Mouse (Mus musculus) limb, embryonic 12.5 days (tissue): Measurements from ENCODE around the gene Lrrc8d. TPM values are rescaled to one million over a fixed set of nuclear protein-coding genes. Genes with fewer than 3 reads are reported as not detected.
A peak's percentile ranks its signal among the peaks of the same experiment; 100 is the strongest.
"Not testable (repeated sequence)": the region's sequence is repeated elsewhere in the genome, so short reads cannot be mapped to it uniquely, and the experiment has no call there.

Experiments
- ATAC-seq: fragments of 200-750 bp; cut with Nextera tagmentation; 2 replicates; pipeline ENCODE4 v1.8.0; 2017; ENCODE audit warnings: low read depth, moderate TSS enrichment; ENCODE audit not compliant: insufficient number of reproducible peaks, insufficient read depth, low FRiP score, low TSS enrichment
- H3K27ac ChIP-seq: fragments of 300-500 bp; sonication (generic); 2 replicates; pipeline ENCODE4 v1.5.1; 2016; ENCODE audit warnings: mild to moderate bottlenecking, moderate library complexity
- H3K27me3 ChIP-seq: fragments of 300-500 bp; sonication (generic); 2 replicates; pipeline ENCODE4 v1.6.1; 2016; ENCODE audit warnings: mild to moderate bottlenecking, moderate library complexity
- H3K36me3 ChIP-seq: fragments of 300-500 bp; sonication (generic); 2 replicates; pipeline ENCODE4 v1.6.1; 2016; ENCODE audit warnings: mild to moderate bottlenecking, moderate library complexity
- H3K4me1 ChIP-seq: fragments of 300-500 bp; sonication (generic); replicated peaks from 2 replicates; pipeline ENCODE4 v1.6.1; 2016
- H3K4me2 ChIP-seq: fragments of 300-500 bp; sonication (generic); 2 replicates; pipeline ENCODE4 v1.6.1; 2016; ENCODE audit warnings: mild to moderate bottlenecking, moderate library complexity
- H3K4me3 ChIP-seq: fragments of 300-500 bp; sonication (generic); replicated peaks from 2 replicates; pipeline ENCODE4 v1.5.1; 2016; ENCODE audit warnings: mild to moderate bottlenecking
- H3K9ac ChIP-seq: fragments of 300-500 bp; sonication (generic); replicated peaks from 2 replicates; pipeline ENCODE4 v1.6.1; 2016; ENCODE audit warnings: mild to moderate bottlenecking, moderate library complexity
- H3K9me3 ChIP-seq: fragments of 300-500 bp; sonication (generic); 2 replicates; pipeline ENCODE4 v1.6.1; 2016; ENCODE audit warnings: mild to moderate bottlenecking, moderate library complexity
- WGBS: fragments of 180-500 bp; shearing (Covaris S2); methylation state at CpG from one replicate; pipeline ENCODE4 v1.1.7; 2016; 5-methylcytosine and 5-hydroxymethylcytosine counted together
- polyA plus RNA-seq: library from polyadenylated mRNA; unstranded; fragments of >200 nt; fragmentation: Nextera tagmentation; extraction: Ambion mirVana; gene quantifications from 2 replicates; pipeline ENCODE4 v1.2.1, GENCODE M21; 2016

Lrrc8d gene
- polyA plus RNA-seq, 1 experiment from 2014 or later = 22.9 TPM

GRCm38 (mm10) chr5:105859716-105860460 is 160.1 kb downstream of the Lrrc8d start:
- no peak overlapping the region for H3K4me2 ChIP-seq
- ATAC-seq = no peak

GRCm38 (mm10) chr5:105860461-105860835 is 160.7 kb downstream of the Lrrc8d start:
- 84% methylated on average over 10 of the region's 10 CpGs for WGBS
- H3K27ac ChIP-seq = peak overlapping the region; percentile 45; the same call in 1 of the 2 replicates
- no peaks in the 10 kb centered on the region for H3K27me3 ChIP-seq
- no peak overlapping the region for H3K4me3 ChIP-seq
- H3K36me3 ChIP-seq = no peaks in the 10 kb centered on the region
- H3K9me3 ChIP-seq = no peaks in the 10 kb centered on the region
- H3K9ac ChIP-seq = no peak overlapping the region
- no peak overlapping the region for H3K4me2 ChIP-seq
- no peak for ATAC-seq
- H3K4me1 ChIP-seq = peaks cover 26% of the 10 kb centered on the region

More at GRCm38 (mm10) chr5:105859716-105860460, 160.1 kb downstream of the Lrrc8d start:
- Histone ChIP-seq H3K9me3 (no peaks in the 10 kb centered on the region), H3K27me3 (no peaks in the 10 kb centered on the region), H3K27ac (peak overlapping the region; percentile 45), H3K4me1 (peaks cover 26% of the 10 kb centered on the region), H3K36me3 (no peaks in the 10 kb centered on the region), H3K9ac (no peak overlapping the region), H3K4me3 (no peak overlapping the region)
- WGBS = 43% methylated on average over 11 of the region's 11 CpGs

- no peak for ATAC-seq
- H3K36me3 ChIP-seq = no peaks in the 10 kb centered on the region
- no peak overlapping the region for H3K9ac ChIP-seq
- no peak overlapping the region for H3K4me2 ChIP-seq
- H3K27ac ChIP-seq = no peak overlapping the region
- H3K9me3 ChIP-seq = no peaks in the 10 kb centered on the region
- 89% methylated on average over 5 of the region's 5 CpGs for WGBS
- H3K27me3 ChIP-seq = no peaks in the 10 kb centered on the region
- H3K4me3 ChIP-seq = no peak overlapping the region
- H3K4me1 ChIP-seq = peaks cover 28% of the 10 kb centered on the region
Observed at GRCm38 (mm10) chr5:105861616-105862015, 161.8 kb downstream of the Lrrc8d start.

- not testable (repeated sequence) for H3K9me3 ChIP-seq, H3K27ac ChIP-seq, H3K9ac ChIP-seq, ATAC-seq, H3K4me2 ChIP-seq, H3K27me3 ChIP-seq, H3K4me3 ChIP-seq, H3K36me3 ChIP-seq
- WGBS = 64% methylated on average over 5 of the region's 5 CpGs
- peaks cover 21% of the 10 kb centered on the region for H3K4me1 ChIP-seq
Observed at GRCm38 (mm10) chr5:105865110-105865628, 165.4 kb downstream of the Lrrc8d start.

GRCm38 (mm10) chr5:105867427-105867826 is 167.7 kb downstream of the Lrrc8d start:
- Histone ChIP-seq H3K4me1 (peaks cover 23% of the 10 kb centered on the region), H3K4me3 (no peak overlapping the region), H3K27ac (no peak overlapping the region), H3K9me3 (no peaks in the 10 kb centered on the region), H3K36me3 (no peaks in the 10 kb centered on the region), H3K4me2 (peak overlapping the region; percentile 23; the same call in 1 of the 2 replicates), H3K27me3 (0 out of 2 replicates have a peak, but pooled peaks cover 5% of the 10 kb centered on the region), H3K9ac (no peak overlapping the region)
- WGBS = 23% methylated on average over 4 of the region's 4 CpGs
- ATAC-seq = no peak

GRCm38 (mm10) chr5:105867841-105868447 is 168.2 kb downstream of the Lrrc8d start:
- peak overlapping the region; percentile 66 for H3K27ac ChIP-seq
- no peak overlapping the region for H3K9ac ChIP-seq
- no peaks in the 10 kb centered on the region for H3K9me3 ChIP-seq
- H3K36me3 ChIP-seq = no peaks in the 10 kb centered on the region
- H3K4me2 ChIP-seq = peak overlapping the region; percentile 23; the same call in 1 of the 2 replicates
- 0 out of 2 replicates have a peak, but pooled peaks cover 5% of the 10 kb centered on the region for H3K27me3 ChIP-seq
- peak; percentile 53; the same call in 1 of the 2 replicates for ATAC-seq
- WGBS = 68% methylated on average over 16 of the region's 16 CpGs
- H3K4me1 ChIP-seq = peaks cover 29% of the 10 kb centered on the region
- no peak overlapping the region for H3K4me3 ChIP-seq

- Histone ChIP-seq H3K4me2 (no peak overlapping the region), H3K36me3 (no peaks in the 10 kb centered on the region), H3K27me3 (0 out of 2 replicates have a peak, but pooled peaks cover 5% of the 10 kb centered on the region), H3K27ac (peak overlapping the region; percentile 66), H3K9ac (no peak overlapping the region), H3K4me3 (no peak overlapping the region), H3K9me3 (no peaks in the 10 kb centered on the region), H3K4me1 (peaks cover 30% of the 10 kb centered on the region)
- 32% methylated on average over 3 of the region's 3 CpGs for WGBS
- ATAC-seq = peak; percentile 53; the same call in 1 of the 2 replicates
Observed at GRCm38 (mm10) chr5:105868593-105868992, 168.8 kb downstream of the Lrrc8d start.

GRCm38 (mm10) chr5:105869739-105870138 is 170.0 kb downstream of the Lrrc8d start:
- no peak overlapping the region for H3K27ac ChIP-seq
- no peak for ATAC-seq

GRCm38 (mm10) chr5:105871140-105871539 is 171.4 kb downstream of the Lrrc8d start:
- no peak overlapping the region for H3K9ac ChIP-seq
- no peak overlapping the region for H3K27ac ChIP-seq
- peaks cover 37% of the 10 kb centered on the region for H3K4me1 ChIP-seq
- H3K4me3 ChIP-seq = no peak overlapping the region
- WGBS = 76% methylated on average over 3 of the region's 3 CpGs
- no peaks in the 10 kb centered on the region for H3K9me3 ChIP-seq
- no peaks in the 10 kb centered on the region for H3K36me3 ChIP-seq
- no peak for ATAC-seq
- 0 out of 2 replicates have a peak, but pooled peaks cover 8% of the 10 kb centered on the region for H3K27me3 ChIP-seq
- no peak overlapping the region for H3K4me2 ChIP-seq

More at GRCm38 (mm10) chr5:105869739-105870138, 170.0 kb downstream of the Lrrc8d start:
- Histone ChIP-seq H3K9me3 (no peaks in the 10 kb centered on the region), H3K4me3 (no peak overlapping the region), H3K4me1 (peaks cover 30% of the 10 kb centered on the region), H3K27me3 (0 out of 2 replicates have a peak, but pooled peaks cover 5% of the 10 kb centered on the region), H3K4me2 (no peak overlapping the region), H3K9ac (no peak overlapping the region), H3K36me3 (no peaks in the 10 kb centered on the region)
- 80% methylated on average over 7 of the region's 7 CpGs for WGBS

GRCm38 (mm10) chr5:105872176-105872575 is 172.4 kb downstream of the Lrrc8d start:
- 0 out of 2 replicates have a peak, but pooled peaks cover 8% of the 10 kb centered on the region for H3K27me3 ChIP-seq
- H3K4me2 ChIP-seq = no peak overlapping the region
- WGBS = 77% methylated on average over 8 of the region's 8 CpGs
- H3K9me3 ChIP-seq = no peaks in the 10 kb centered on the region
- H3K9ac ChIP-seq = no peak overlapping the region
- H3K4me1 ChIP-seq = peaks cover 27% of the 10 kb centered on the region
- H3K4me3 ChIP-seq = no peak overlapping the region
- ATAC-seq = no peak
- H3K36me3 ChIP-seq = no peaks in the 10 kb centered on the region
- no peak overlapping the region for H3K27ac ChIP-seq

GRCm38 (mm10) chr5:105872916-105873315 is 173.1 kb downstream of the Lrrc8d start:
- H3K9ac ChIP-seq = no peak overlapping the region
- 0 out of 2 replicates have a peak, but pooled peaks cover 8% of the 10 kb centered on the region for H3K27me3 ChIP-seq
- ATAC-seq = no peak
- peaks cover 24% of the 10 kb centered on the region for H3K4me1 ChIP-seq
- no peak overlapping the region for H3K4me3 ChIP-seq
- H3K4me2 ChIP-seq = no peak overlapping the region
- no peaks in the 10 kb centered on the region for H3K36me3 ChIP-seq
- H3K9me3 ChIP-seq = no peaks in the 10 kb centered on the region
- no peak overlapping the region for H3K27ac ChIP-seq
- WGBS = 58% methylated on average over 7 of the region's 7 CpGs
